Mouse (Mus musculus) adrenal gland, postnatal 10 days (tissue): ENCODE results near the gene Trpm3. TPM values are rescaled to one million over a fixed set of nuclear protein-coding genes. Genes with fewer than 3 reads are reported as not detected.

Experiments used
- DNase-seq: peaks from one replicate; pipeline ENCODE4 v3.0.0; 2021; ENCODE audit warnings: mixed read lengths
- total RNA-seq, 2 experiments: library from RNA; stranded (reverse); gene quantifications; 2 replicates each; pipeline ENCODE4 v1.2.3; 2021

Gene Trpm3
- total RNA-seq, 2 experiments from 2014 or later: 1.4 to 1.8 TPM

DNA sequence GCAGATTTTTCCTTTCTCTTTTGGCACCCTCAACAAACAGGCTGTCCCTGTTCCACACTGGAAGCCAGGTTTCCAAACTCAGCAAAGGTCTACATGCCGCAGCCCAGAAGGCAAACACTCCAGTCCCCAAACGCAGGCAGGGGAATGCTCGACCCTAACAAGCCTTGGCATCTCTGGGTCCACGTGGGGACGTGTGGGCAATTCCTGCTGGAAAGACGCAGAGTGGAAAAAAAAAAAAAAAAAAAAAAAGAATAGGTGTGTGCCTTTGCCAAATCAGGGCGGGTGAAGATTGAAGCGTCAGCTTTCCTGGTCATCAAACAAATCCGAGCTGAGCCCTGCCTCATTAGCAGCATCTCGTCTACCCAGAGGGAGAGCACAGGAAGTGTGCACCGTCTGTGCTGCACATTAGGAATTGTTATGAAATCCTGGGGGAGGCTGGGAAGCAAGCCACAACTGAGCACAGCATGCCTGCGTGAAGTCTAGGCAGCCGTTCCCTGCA, 614.5 kb downstream of the Trpm3 start:
- DNase-seq: no peak

DNA sequence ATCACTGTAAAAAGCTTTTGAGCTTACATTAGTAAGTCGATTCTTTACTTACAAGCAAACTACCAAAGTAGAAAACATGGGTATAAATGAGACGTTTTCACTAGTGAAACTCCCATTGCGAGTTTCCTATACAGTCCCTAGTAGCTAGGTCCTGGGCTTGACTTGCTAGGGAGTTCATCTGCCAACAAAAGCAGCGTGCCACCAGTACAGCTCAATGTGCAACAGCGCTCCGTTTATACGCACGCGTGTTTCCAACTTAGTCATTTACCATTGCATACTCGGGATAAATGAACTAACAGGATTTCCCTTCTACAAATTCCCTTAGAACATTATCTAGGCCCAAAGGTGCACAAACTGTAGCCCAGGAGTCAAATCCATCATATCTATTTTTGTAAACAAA, 615.2 kb downstream of the Trpm3 start:
- DNase-seq: no peak

DNA sequence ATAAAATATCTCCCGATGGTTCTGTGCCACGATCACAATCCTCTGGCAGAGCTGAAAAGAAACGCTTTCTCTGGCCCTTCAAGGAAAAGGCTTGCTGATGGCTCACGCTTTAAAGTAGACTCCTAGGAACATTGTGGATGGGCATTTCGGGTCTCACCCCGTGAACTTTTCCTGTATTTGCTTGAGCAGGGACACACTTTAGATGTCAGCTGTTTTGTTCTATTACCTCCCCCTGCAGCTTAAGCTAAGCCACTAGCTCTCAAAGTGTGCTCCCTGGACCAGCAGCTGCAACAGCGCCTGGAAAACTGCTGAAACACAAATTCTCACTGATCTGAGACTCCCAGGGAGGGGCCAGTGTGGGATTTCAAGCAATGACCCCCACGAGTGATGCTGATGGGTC, 615.7 kb downstream of the Trpm3 start:
- DNase-seq: no peak

DNA sequence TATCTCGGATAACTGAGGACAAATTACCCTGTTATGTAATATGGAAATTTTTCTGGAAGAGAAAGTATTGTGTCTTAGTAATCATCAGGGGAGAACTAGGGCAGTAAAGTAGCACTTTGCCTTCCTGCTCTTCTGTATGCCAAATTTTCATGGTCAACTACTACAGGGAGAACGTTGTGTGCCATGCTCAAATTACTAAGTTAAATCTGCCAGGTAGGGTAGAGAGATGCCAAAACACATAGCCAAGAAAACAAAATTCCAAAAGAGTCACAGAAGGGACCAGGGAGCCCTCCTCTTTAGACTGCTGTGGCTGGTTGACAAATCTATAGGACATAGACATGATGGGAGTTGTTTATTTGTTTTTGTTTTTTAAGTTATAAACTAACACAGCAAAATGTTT, 619.6 kb downstream of the Trpm3 start:
- no peak for DNase-seq

GRCm38 (mm10) chr19:22768242-22768641, 629.4 kb downstream of the Trpm3 start:
- DNase-seq: no peak

DNA sequence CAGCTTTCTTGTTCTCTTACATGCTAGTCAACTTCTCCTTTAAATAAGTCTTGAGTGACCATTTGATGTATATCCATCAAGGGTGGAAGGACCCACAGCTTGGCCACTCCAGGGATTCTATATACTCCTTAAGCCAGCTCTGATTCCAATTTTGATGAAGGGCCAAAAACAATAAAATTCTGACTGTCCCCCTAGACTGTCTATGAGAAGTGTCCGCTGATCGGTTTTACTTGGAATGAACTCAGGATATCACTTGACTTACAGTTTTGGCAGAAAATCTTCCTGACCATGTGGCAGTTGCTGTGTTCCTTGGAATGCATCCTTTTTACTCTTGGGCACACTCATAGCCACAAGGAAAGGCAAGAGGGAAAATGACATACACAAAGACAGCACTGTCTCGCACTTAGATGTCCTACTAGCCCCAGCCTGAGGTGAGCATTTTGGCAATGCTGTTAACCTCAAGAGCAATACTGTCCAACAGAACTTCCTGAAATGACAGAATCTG, 636.4 kb downstream of the Trpm3 start:
- DNase-seq: no peak

DNA sequence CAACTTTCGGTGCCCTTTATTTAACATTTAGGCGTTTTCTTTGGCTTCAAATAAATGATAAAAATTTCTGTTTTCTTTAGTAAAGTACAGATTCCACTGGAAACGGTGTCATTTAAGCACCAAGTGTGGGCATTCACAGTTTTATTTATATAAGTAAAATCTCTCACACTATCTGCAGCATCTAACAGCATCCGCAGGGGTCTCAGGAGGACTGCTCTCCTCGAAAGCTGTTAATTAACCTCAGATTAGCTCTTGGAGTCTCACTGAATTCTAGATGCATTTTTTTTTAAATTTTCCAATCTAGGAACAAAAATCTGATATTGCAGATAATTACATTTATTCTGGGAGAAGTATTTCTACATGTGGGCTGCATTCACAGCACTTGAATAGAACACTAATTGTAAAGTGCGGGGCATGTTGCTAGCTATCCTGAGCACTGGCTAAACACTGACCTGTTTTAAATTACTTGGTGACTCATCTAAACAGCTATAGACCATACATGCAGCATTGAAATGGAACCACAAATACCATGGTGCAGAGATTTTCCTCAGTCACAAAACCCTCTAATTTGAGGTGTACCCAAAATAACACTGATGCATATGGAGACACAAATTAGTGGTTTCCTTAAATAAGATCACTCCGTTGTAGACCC, 641.5 kb downstream of the Trpm3 start:
- DNase-seq: no peak

GRCm38 (mm10) chr19:22781579-22781978, 642.7 kb downstream of the Trpm3 start:
- no peak for DNase-seq

- no peak for DNase-seq
Observed at GRCm38 (mm10) chr19:22783745-22784144, 644.9 kb downstream of the Trpm3 start.

DNA sequence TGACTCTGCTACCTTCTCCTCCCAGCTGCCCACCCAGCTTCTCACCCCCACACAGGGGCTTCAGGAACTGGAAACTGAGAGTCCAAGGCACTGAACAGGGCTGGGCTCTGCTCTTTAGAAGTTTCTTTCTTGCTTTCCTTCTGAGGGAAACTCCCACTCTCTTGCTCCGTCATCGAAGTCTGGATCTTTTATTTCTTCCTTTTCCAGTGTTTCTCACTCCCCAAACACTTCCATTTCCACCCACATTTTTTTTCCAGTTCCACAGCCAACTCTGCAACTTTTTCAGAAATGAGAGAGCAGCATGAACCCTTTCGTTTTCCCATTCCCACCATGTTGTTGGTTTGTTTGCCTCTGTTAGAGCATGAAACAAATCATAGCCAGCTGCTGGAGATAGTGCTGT, 650.9 kb downstream of the Trpm3 start:
- no peak for DNase-seq

GRCm38 (mm10) chr19:22796996-22797395, 658.1 kb downstream of the Trpm3 start:
- no peak for DNase-seq

DNA sequence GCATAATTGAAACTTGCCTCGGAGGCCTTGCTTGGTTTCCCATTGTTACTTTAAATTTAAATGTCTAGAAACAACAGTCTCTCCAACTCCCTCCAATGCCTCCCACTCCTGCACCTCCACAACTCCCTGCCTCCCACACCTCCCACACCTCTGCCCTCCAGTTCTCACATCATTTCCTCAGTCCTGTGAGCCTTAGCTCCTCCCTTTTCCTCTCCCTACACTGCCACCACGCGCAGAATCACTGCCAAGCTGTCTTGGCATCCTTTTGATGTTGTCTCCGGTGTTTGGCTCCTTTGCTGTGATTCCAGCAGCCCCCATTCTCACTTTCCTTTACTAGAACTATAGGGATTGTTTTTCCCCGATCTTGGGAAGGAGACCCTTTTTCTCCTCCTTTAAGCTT, 661.6 kb downstream of the Trpm3 start:
- DNase-seq: no peak

GRCm38 (mm10) chr19:22803396-22803795, 664.5 kb downstream of the Trpm3 start:
- no peak for DNase-seq

DNA sequence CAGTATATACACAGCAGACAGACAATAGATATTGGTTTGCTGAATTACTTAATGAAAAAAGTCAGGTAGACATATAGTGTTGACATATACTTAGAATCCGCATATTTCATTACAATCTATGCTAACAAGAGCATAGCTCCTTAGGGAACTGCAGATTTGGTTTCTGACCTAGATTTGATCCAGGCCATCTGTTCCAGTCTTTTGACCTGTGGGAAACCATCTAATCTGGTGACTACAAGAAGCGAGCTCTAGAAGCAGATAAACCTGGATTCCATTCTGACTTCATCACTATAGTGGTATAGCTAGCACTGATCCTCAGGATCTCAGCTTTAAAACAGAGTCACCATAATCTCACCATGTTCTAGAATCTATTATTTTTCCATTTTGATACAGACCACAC, 665.5 kb downstream of the Trpm3 start:
- DNase-seq: no peak

DNA sequence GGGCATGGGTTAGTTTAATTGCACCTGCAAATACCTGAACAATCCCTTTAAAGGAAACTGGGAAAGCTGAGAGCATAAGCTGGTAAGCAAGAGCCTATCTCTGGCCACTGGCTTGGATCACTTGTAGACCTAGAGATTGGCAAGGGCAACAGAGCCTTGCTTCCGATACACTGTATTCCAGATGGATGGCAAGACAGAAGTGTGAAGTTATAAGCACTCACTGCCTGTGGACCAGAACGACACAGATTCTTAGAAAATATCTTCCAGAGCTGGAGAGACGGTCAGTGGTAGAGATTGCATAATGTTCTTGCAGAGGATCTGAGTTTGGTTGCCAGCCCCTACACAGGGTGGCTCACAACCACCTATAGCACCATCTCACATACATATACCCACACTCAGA, 671.4 kb downstream of the Trpm3 start:
- no peak for DNase-seq

DNA sequence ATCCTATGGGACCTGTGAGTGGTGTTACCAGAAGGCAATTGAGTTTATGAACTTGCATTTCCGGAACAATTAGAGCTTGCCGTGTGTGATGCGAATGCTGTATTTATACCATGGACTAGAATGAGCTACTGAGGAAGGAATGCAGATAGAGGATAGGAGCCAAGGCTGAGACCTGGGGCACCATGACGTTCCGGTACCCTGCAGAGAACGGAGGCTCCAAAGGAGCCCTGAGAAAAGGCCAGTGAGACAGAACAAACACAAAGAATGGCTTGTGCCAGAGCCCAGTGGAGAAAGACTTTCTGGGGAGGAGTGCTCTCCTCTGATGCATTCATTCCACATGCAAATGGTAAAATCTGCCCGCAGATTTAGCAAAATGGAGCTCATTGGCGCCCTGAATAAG, 682.9 kb downstream of the Trpm3 start:
- DNase-seq: no peak

DNA sequence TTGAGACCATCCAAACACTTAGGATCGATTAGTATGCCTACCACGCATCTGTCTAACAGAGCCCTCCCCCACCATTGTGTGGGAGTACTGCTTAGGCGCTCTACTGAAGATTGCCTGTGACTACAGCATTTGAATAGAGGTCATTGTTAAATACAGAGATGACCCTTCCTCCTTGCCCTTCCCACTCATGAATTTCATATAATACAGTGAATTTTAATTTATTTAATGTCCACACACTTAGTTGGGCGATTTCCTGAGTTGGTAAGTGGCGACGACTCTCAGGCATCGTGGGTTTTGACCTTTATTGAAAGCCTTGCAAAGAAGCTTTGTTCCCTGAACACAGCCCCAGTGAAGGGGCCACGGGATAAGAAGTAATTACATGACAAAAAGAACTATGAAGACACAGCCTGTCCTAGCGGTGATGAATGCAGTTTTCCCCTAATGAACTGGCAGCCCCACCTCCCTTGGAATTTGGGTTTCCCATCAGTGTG, 684.7 kb downstream of the Trpm3 start:
- DNase-seq: no peak

DNA sequence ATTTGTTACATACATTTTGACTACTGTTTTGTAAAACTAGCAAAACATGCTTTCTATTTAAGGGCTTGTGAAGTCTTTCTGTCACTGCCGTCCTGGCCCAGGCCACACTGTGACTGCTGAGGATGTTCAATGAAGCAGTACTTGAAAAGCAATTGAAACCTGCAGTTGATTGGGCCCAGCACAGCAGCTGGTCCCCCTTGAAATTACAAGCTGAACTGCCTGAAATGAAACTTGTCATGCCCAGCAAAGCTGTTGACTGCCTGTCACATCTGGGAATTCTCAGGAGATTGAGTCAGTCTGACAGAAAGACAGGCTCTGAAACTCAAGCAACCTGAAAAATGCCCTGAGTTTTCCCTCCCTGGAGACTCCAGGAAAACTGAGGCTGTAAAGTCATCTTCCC, 687.0 kb downstream of the Trpm3 start:
- no peak for DNase-seq

- no peak for DNase-seq
Observed at GRCm38 (mm10) chr19:22828198-22828742, 689.4 kb downstream of the Trpm3 start.

- no peak for DNase-seq
Observed at GRCm38 (mm10) chr19:22841081-22842040, 702.5 kb downstream of the Trpm3 start.

- no peak for DNase-seq
Observed at GRCm38 (mm10) chr19:22842697-22843096, 703.9 kb downstream of the Trpm3 start.

DNA sequence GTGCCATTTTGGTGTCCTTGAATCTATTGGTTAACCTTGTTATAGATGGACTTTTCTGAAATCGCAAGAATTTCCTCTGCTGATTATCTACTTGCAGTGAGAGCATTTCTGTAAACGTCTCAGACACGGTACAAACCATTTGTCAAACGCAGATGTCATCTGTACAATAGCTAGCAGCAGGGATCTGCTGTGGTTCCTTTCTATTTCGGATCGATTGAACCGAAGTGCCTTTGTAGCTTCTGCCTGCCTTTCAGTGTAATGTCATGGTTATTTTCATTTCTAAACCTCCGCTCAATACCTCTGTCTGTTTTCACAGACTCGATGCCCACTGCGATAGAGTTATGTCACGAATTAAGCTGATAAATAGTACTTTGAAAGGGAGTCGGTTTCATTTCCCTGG, 708.9 kb downstream of the Trpm3 start:
- DNase-seq: no peak

- no peak for DNase-seq
Observed at GRCm38 (mm10) chr19:22848251-22848650, 709.4 kb downstream of the Trpm3 start.
